Mouse (Mus musculus): ENCODE data around the gene Napsa. TPM values are rescaled to one million over a fixed set of nuclear protein-coding genes. Genes with fewer than 3 reads are reported as not detected.

The Napsa gene
- total RNA-seq, 2 experiments from 2014 or later: 0.29 TPM; not detected in 1

- peak; percentile 36 for TF ChIP-seq CTCF (IDR thresholded peaks at IDR 0.05)
- H3K27ac ChIP-seq: no peak overlapping the region
- H3K4me3 ChIP-seq: no peak overlapping the region
- intact Hi-C loops (cut with DNase I): no loop called here
- peak in 1 of 2 experiments; percentile 36 for DNase-seq (ENCODE audit: extremely low spot score in 1 of 2, low spot score in 2 of 2)
Observed at GRCm38 (mm10) chr7:44604139-44604606, 32.0 kb downstream of the Napsa start.

- Histone ChIP-seq H3K27ac (no peak overlapping the region), H3K4me3 (no peak overlapping the region)
- intact Hi-C loops (cut with DNase I): no loop called here
- no peak for TF ChIP-seq CTCF (IDR thresholded peaks at IDR 0.05)
- DNase-seq (ENCODE audit: extremely low spot score in 1 of 2, low spot score in 2 of 2): no peak
Observed at GRCm38 (mm10) chr7:44604619-44605018, 32.4 kb downstream of the Napsa start.

DNA sequence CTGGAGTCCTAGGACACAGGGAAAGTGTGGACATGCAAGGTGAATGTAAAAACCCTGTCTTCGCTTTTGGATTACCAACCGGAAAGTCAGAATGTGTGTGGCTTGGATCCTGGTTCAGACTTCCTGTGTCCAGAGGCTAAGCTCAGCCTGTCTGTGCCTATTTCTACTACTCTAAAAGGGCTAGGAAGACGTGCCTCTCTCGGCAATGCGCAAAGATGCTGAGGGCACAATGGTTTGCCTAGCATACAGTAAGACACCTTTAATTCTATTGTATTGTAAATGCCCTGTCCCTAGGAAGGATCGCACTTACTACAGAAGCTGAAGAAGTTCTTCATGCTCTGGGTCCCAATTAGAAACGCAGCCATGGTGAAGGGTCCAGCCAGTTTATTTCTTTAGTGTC, 33.3 kb downstream of the Napsa start:
- no peak for TF ChIP-seq CTCF (IDR thresholded peaks at IDR 0.05)
- Histone ChIP-seq H3K4me3 (no peak overlapping the region), H3K27ac (no peak overlapping the region)
- intact Hi-C loops (cut with DNase I): no loop called here
- no peak for DNase-seq (ENCODE audit: extremely low spot score in 1 of 2, low spot score in 2 of 2)

DNA sequence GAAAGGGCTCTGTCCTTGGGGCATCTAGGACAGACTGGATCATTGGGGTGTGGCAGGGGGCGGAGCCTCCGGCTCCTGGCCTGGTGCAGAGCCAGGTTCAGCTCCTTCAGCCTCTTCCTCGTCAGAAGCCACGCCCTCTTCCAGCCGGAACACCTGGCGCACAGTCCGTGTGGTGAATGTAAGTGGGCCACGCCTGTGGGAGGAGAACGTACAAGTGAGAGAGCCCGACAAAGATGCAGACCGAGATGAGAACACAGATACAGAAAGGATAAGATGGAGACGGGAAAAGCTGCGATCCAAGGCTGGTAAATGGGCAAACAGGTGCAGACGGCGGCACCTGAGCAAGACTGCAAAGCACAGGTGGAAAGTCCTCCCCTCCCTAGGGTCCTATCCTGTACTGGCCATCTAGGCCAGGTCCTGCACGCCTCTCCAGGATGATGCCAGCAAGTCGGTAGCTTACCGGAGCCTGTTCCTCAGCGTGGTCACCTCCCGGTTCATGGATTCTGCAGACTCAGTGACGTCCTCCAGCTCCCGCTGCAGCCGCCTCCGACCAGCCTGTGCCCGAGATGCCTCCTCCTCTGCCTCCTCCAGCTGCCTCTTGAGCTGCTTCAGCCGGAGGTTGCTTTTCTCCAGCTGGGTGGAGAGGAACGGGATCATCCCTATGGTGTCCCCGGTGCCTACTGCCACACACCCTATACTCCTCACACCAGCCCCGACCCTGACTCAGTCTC, 34.2 kb downstream of the Napsa start:
- TF ChIP-seq CTCF (IDR thresholded peaks at IDR 0.05): no peak
- Histone ChIP-seq H3K27ac (peak overlapping the region; percentile 90), H3K4me3 (peak overlapping the region; percentile 43)
- intact Hi-C loops (cut with DNase I): no loop called here
- DNase-seq (ENCODE audit: extremely low spot score in 1 of 2, low spot score in 2 of 2): peak; percentile 36 to 61

DNA sequence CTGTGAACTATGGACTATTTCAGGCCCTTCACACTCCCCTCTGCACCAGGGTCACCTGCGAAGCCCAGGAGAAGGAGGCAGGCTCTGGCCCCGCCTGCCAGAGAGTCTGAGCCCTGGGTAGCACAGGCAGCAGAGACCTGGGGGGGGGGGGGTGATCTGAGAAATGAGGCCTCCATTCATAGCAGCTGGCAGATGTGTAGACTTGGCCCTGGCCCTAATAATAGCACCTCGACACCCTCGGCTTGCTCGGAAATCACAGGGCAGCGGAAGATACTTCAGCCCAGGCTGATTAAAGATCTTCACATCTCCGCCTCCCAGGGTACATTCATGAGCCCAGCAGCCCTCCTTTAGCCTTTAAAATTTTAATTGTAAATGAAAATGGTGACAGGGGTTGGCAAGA, 40.0 kb downstream of the Napsa start:
- Histone ChIP-seq H3K4me3 (no peak overlapping the region), H3K27ac (no peak overlapping the region)
- intact Hi-C loops (cut with DNase I): loop anchor here (10.0 kb wide), 1 partner anchor 193 kb away; no protein-coding TSS in a partner anchor
- DNase-seq (ENCODE audit: extremely low spot score in 1 of 2, low spot score in 2 of 2): no peak
- no peak for TF ChIP-seq CTCF (IDR thresholded peaks at IDR 0.05)

DNA sequence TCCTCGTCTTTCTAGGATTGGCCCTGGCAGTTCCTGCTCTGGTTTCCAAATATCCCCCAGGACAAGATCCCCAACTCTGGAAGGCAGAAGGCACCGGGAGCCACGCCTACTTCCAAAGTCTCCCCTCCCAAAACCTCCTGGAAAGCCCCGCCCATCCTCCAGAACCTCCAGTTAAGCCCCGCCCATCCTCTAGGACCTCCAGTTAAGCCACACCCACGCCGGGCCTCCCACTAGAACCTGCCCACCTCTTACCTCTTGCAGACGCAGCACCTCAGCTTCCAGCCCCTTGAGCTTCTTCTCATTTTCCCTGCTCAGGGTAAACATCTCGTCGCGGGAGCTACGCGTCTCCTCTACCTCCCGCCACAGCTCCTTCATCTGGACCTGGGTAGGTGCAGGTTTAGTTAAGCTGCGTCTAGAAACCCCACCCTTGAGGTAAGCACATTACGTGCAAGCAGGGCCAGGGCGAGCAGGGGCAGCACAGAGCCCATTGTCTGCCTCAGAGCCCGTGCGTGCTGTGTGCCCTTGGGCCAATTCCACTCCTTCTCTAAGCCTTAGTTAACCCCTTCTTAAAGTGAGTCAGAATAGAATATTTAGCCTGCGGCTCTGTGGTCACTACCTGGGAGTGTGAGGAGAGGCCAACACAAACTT, 42.0 kb downstream of the Napsa start:
- intact Hi-C loops (cut with DNase I): loop anchor here (10.0 kb wide), 1 partner anchor 191 kb away; no protein-coding TSS in a partner anchor
- H3K27ac ChIP-seq: no peak overlapping the region
- no peak for TF ChIP-seq CTCF (IDR thresholded peaks at IDR 0.05)
- DNase-seq (ENCODE audit: extremely low spot score in 1 of 2, low spot score in 2 of 2): no peak
- H3K4me3 ChIP-seq: no peak overlapping the region

GRCm38 (mm10) chr7:44615309-44615708, 43.1 kb downstream of the Napsa start:
- Histone ChIP-seq H3K27ac (no peak overlapping the region), H3K4me3 (no peak overlapping the region)

DNA sequence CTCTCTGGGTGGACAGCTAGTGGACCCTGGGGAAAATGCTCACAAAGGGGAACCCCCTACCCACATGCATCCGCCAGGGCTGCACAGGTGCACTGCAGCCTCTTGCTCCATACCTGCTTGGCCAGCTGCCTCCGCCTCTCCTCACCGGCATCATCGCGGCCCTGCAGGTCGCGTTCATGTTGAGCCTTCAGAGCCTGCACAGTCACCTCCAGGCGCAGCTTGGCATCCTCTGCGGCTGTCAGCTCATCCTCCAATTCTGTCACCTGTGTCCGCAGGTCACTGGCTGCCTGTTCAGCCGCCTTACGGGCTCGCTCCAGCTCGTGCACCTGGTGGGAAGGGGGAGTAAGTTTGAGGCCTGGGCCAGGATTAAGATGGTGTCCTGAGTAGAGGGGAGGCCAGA, 43.8 kb downstream of the Napsa start:
- no peak overlapping the region for H3K4me3 ChIP-seq
- intact Hi-C loops (cut with DNase I): loop anchor here (10.0 kb wide), 1 partner anchor 189 kb away; no protein-coding TSS in a partner anchor
- TF ChIP-seq CTCF (IDR thresholded peaks at IDR 0.05): no peak
- no peak overlapping the region for H3K27ac ChIP-seq
- DNase-seq (ENCODE audit: extremely low spot score in 1 of 2, low spot score in 2 of 2): no peak

More at GRCm38 (mm10) chr7:44615309-44615708, 43.1 kb downstream of the Napsa start:
- no peak for TF ChIP-seq CTCF (IDR thresholded peaks at IDR 0.05)
- DNase-seq (ENCODE audit: extremely low spot score in 1 of 2, low spot score in 2 of 2): no peak
- intact Hi-C loops (cut with DNase I): loop anchor here (10.0 kb wide), 1 partner anchor 189 kb away; no protein-coding TSS in a partner anchor

DNA sequence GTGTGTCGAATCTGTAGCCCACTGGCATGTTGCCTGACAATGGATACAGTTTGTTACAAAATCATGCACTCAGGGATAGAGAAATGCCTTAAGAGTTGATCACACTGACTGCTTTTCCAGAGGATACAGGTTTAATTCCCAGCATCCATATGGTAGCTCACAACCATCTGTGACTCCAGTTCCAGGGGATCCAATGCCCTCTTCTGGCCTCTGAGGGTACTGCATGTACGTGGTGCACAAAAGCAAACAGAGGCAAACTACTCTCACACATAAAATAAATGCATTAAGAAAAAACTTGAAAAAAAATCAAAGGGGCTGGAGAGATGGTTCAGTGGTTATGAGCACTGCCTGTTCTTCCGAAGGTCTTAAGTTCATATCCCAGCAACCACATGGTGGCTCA, 44.9 kb downstream of the Napsa start:
- TF ChIP-seq CTCF (IDR thresholded peaks at IDR 0.05): peak; percentile 18
- H3K4me3 ChIP-seq: no peak overlapping the region
- intact Hi-C loops (cut with DNase I): loop anchor here (10.0 kb wide), 1 partner anchor 188 kb away; no protein-coding TSS in a partner anchor
- no peak for DNase-seq (ENCODE audit: extremely low spot score in 1 of 2, low spot score in 2 of 2)
- H3K27ac ChIP-seq: no peak overlapping the region

- no peak for TF ChIP-seq CTCF (IDR thresholded peaks at IDR 0.05)
- DNase-seq (ENCODE audit: extremely low spot score in 1 of 2, low spot score in 2 of 2): no peak
- intact Hi-C loops (cut with DNase I): no loop called here
- Histone ChIP-seq H3K4me3 (no peak overlapping the region), H3K27ac (no peak overlapping the region)
Observed at GRCm38 (mm10) chr7:44623714-44624542, 51.7 kb downstream of the Napsa start.

DNA sequence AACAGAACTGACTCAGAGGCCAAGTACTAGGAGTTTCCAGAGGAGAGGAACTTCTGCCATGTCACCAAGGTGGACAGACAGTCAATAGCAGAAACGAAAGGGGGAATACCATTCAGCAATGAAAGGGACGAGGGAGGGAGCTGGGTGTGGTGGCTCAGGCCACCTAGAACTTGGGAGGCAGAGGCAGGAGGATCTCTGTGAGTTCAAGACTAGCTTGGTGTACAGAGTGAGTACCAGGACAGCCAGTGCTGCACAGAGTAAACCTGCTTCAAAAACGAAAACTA, 52.3 kb downstream of the Napsa start:
- DNase-seq (ENCODE audit: extremely low spot score in 1 of 2, low spot score in 2 of 2): no peak
- TF ChIP-seq CTCF (IDR thresholded peaks at IDR 0.05): no peak
- Histone ChIP-seq H3K4me3 (no peak overlapping the region), H3K27ac (no peak overlapping the region)
- intact Hi-C loops (cut with DNase I): no loop called here

DNA sequence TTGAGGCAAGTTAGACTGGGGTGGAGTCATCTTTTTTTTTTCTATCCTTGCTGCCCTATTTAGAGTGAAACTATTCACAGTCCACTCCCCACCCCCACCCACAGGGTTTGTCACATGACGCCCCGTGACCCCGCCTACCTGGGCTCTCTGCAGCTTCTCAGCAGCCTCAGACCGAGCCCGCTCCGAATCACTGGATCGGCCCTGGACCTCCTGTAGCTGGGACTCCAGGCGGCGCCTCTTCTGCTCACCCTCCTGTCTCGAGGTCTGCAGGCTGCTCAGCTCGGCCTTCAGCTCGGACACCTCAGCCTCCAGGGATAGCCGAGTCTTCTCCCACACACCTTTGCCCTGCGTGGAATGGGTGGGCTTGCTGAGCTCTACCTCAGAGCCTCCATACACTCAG, 52.6 kb downstream of the Napsa start:
- no peak for DNase-seq (ENCODE audit: extremely low spot score in 1 of 2, low spot score in 2 of 2)
- TF ChIP-seq CTCF (IDR thresholded peaks at IDR 0.05): no peak
- intact Hi-C loops (cut with DNase I): no loop called here
- H3K27ac ChIP-seq: no peak overlapping the region
- no peak overlapping the region for H3K4me3 ChIP-seq
